Mouse (Mus musculus) layer of hippocampus, adult 2 months (tissue): ENCODE data around the gene Slc30a10. TPM values are rescaled to one million over a fixed set of nuclear protein-coding genes. Genes with fewer than 3 reads are reported as not detected.

Experiments used
- DNase-seq, 2 experiments: peaks; one replicate each; pipeline ENCODE4 v3.0.0; 2022; ENCODE audit warnings: low spot score in 2 of 2
- H3K27ac ChIP-seq: fragments of 200-600 bp; 2 replicates; pipeline ENCODE4 v1.8.1; 2022
- H3K4me3 ChIP-seq: fragments of 200-600 bp; 2 replicates; pipeline ENCODE4 v1.8.1; 2022; ENCODE audit warnings: mild to moderate bottlenecking
- CTCF ChIP-seq: fragments of 200-600 bp; conservative IDR thresholded peaks from 2 replicates; pipeline ENCODE4 v1.8.1; 2022; ENCODE audit warnings: antibody characterized with exemption, mild to moderate bottlenecking, moderate library complexity
- total RNA-seq, 2 experiments: library from RNA; stranded (reverse); gene quantifications; 2 replicates each; pipeline ENCODE4 v1.2.3; 2021

The Slc30a10 gene
- total RNA-seq, 2 experiments from 2014 or later = 8.5 to 9.0 TPM

GRCm38 (mm10) chr1:185448936-185449335, 5.7 kb upstream of the Slc30a10 start:
- DNase-seq = no peak
- no peak for TF ChIP-seq CTCF
- H3K27ac ChIP-seq = no peak overlapping the region

DNA sequence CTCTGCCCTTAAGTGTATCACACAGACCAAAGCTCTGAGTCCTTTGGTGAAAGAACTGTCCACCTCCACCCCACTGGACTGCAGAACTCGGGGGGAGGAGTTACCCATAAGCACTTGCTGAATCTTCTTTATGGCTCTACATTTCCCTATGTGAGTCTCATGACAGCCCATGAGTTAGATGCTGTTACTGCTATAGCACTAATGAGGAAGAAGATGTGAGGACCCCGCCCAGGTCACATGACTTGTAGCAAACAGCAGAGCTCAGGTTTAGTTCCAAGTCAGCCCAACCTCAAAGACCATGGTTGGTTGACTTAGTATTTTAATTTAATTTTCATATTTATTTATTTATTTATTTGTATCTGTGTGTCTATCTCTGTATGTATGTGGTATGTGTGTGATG, 4.9 kb upstream of the Slc30a10 start:
- Histone ChIP-seq H3K4me3 (no peak overlapping the region), H3K27ac (no peak overlapping the region)
- no peak for DNase-seq
- no peak for TF ChIP-seq CTCF

More at GRCm38 (mm10) chr1:185448936-185449335, 5.7 kb upstream of the Slc30a10 start:
- H3K4me3 ChIP-seq = no peak overlapping the region

GRCm38 (mm10) chr1:185451077-185451476, 3.6 kb upstream of the Slc30a10 start:
- no peak for TF ChIP-seq CTCF
- DNase-seq = no peak
- Histone ChIP-seq H3K4me3 (no peak overlapping the region), H3K27ac (no peak overlapping the region)

DNA sequence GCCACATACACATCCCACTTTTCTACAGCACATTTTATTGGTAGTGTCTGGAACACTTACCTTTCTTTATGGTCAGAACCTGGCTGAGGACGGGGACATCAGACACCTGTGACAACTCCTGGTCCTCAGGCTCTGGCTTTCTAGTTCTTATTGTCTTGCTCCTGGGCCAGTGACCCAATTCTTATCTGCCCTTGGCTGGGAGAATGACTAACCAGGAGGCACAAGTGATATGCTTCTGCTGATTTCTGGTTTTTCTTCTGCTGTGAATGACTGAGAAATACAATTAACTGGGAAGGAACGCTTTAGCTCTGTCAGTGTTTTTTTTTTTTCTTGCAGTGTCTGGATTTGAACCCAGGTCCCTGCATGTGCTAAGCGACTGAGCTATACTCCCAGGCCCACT, 3.2 kb upstream of the Slc30a10 start:
- TF ChIP-seq CTCF = no peak
- no peak for DNase-seq
- H3K4me3 ChIP-seq = no peak overlapping the region
- no peak overlapping the region for H3K27ac ChIP-seq

GRCm38 (mm10) chr1:185452461-185452860, 2.2 kb upstream of the Slc30a10 start:
- DNase-seq = no peak
- Histone ChIP-seq H3K27ac (no peak overlapping the region), H3K4me3 (no peak overlapping the region)
- no peak for TF ChIP-seq CTCF

GRCm38 (mm10) chr1:185454144-185454543, 504 bp upstream of the Slc30a10 start:
- H3K27ac ChIP-seq = peak overlapping the region; percentile 90; the same call in 1 of the 2 replicates
- DNase-seq = no peak
- peak overlapping the region; percentile 77; the same call in 1 of the 2 replicates for H3K4me3 ChIP-seq
- no peak for TF ChIP-seq CTCF

DNA sequence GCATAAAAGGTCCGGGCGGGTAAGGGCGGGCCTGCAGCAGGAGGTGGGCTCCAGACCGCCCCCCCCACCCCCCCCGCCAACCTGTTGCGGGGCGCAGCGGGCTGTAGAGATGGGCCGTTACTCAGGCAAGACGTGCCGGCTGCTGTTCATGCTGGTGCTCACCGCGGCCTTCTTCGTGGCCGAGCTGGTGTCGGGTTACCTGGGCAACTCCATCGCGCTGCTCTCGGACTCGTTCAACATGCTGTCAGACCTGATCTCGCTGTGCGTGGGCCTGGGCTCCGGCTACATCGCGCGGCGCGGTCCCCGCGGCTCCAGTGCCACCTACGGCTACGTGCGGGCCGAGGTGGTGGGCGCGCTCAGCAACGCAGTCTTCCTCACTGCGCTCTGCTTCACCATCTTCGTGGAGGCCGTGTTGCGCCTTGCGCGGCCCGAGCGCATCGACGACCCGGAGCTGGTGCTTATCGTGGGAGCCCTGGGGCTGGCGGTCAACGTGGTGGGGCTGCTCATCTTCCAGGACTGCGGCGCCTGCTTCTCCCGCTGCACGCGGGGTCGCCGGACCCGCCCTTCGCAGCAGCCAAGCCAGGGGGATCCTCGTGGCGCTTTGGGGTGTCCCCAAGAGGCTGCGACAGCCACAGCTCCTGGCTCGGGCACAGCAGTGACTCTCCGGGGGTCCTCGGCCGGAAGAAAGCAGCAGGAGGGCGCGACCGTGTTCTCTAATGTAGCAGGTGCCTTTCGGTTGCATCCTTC, 480 bp downstream of the Slc30a10 start:
- TF ChIP-seq CTCF = no peak
- peak overlapping the region; percentile 90 for H3K27ac ChIP-seq

GRCm38 (mm10) chr1:185456327-185456726, 1.7 kb downstream of the Slc30a10 start:
- no peak for TF ChIP-seq CTCF
- Histone ChIP-seq H3K27ac (0 out of 2 replicates have a peak overlapping the region, but pooled peaks have one; percentile 90), H3K4me3 (peak overlapping the region; percentile 77)
- DNase-seq = no peak

More for the DNA sequence above, 480 bp downstream of the Slc30a10 start:
- DNase-seq = peak in 1 of 2 experiments; percentile 33
- H3K4me3 ChIP-seq = peak overlapping the region; percentile 77

DNA sequence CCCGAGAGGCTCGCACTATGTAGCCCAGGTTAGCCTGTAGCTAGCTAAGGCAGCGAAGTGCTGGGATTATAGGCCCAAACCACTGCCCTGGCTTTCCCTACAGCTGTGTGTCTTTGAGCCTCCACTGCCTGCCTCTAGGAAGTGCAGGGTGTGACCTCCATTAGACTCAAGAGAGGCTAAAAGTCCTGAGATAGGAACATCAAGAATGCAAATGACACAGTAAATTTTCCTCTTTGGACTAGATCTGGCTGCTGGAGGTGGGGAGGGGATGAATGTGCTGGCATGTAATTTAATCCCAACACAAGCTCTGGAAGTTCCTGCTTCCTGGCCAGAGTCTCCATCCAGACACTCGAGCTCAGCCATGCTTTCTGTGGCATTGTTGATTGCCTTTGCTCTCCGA, 5.4 kb downstream of the Slc30a10 start:
- no peak overlapping the region for H3K4me3 ChIP-seq
- no peak for DNase-seq
- no peak for TF ChIP-seq CTCF
- H3K27ac ChIP-seq = no peak overlapping the region

GRCm38 (mm10) chr1:185462889-185463288, 8.2 kb downstream of the Slc30a10 start:
- no peak overlapping the region for H3K4me3 ChIP-seq
- no peak for DNase-seq
- no peak overlapping the region for H3K27ac ChIP-seq
- no peak for TF ChIP-seq CTCF

GRCm38 (mm10) chr1:185469551-185470021, 14.9 kb downstream of the Slc30a10 start:
- TF ChIP-seq CTCF = no peak
- Histone ChIP-seq H3K4me3 (no peak overlapping the region), H3K27ac (no peak overlapping the region)
- DNase-seq = no peak

GRCm38 (mm10) chr1:185472025-185472720, 17.5 kb downstream of the Slc30a10 start:
- DNase-seq = no peak
- Histone ChIP-seq H3K4me3 (no peak overlapping the region), H3K27ac (peak overlapping the region; percentile 59; the same call in 1 of the 2 replicates)
- no peak for TF ChIP-seq CTCF

DNA sequence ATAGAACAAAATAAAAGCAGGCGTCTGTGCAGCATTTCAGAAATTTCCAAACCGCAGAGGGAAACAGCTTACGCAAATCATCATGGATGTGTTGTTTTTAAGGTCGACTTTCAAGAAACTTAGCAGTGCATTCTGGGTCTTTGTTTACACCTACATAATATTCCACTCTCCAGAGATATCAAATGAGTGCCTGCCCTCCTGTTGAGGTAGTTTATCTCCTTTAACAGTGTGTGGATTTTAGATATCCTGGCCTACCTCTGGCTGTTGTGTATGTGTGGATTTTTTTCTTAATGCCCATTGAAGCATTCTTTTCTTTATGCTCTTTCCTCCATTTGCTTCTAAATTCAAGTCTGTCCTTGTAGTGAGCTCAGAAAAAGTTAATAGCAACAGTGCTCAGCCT, 18.1 kb downstream of the Slc30a10 start:
- Histone ChIP-seq H3K27ac (no peak overlapping the region), H3K4me3 (no peak overlapping the region)
- no peak for TF ChIP-seq CTCF
- DNase-seq = no peak

GRCm38 (mm10) chr1:185473437-185473836, 18.8 kb downstream of the Slc30a10 start:
- no peak overlapping the region for H3K27ac ChIP-seq
- H3K4me3 ChIP-seq = no peak overlapping the region
- DNase-seq = no peak
- TF ChIP-seq CTCF = no peak
